Mouse (Mus musculus): ENCODE measurements at regions not wholly inside any gene's neighbourhood (a gene's known extent, or its start where the extent isn't known, plus 50 kb on each side); places are given as distances from the start of the nearest gene placed in this dataset.

- TF ChIP-seq MAX (IDR thresholded peaks at IDR 0.05; ENCODE audit: low read length) (no peak), TCF12 (IDR thresholded peaks at IDR 0.05; ENCODE audit: low read depth, low read length) (no peak), EP300 (IDR thresholded peaks at IDR 0.05; ENCODE audit: low read length) (no peak), POLR2A (IDR thresholded peaks at IDR 0.05; ENCODE audit: low read depth, low read length) (no peak), MXI1 (IDR thresholded peaks at IDR 0.05; ENCODE audit: low read depth, low read length) (no peak), JUND (conservative IDR thresholded peaks at IDR 0.05; ENCODE audit: low read depth, low read length) (no peak), CTCF (conservative IDR thresholded peaks at IDR 0.05 in 1 of 2, IDR thresholded peaks at IDR 0.05 in 1 of 2; ENCODE audit: low read depth in 2 of 2, low read length in 2 of 2) (no peak), TBP (conservative IDR thresholded peaks at IDR 0.05; ENCODE audit: low read depth, low read length) (no peak), CHD2 (IDR thresholded peaks at IDR 0.05; ENCODE audit: low read length) (no peak), SMC3 (IDR thresholded peaks at IDR 0.05; ENCODE audit: low read depth, low read length) (no peak)
Measured at GRCm38 (mm10) chr8:26305061-26305879, 185.9 kb downstream of the Gm45692 start.
